Mouse (Mus musculus) lung, postnatal 0 days (tissue): ENCODE results near the gene Ythdf2. TPM values are rescaled to one million over a fixed set of nuclear protein-coding genes. Genes with fewer than 3 reads are reported as not detected.

ENCODE experiments used
- ATAC-seq: fragments of 200-750 bp; cut with Nextera tagmentation; 2 replicates; pipeline ENCODE4 v1.8.0; 2017; ENCODE audit warnings: moderate library complexity
- DNase-seq: peaks from one replicate; pipeline ENCODE4 v3.0.0-alpha.2; 2016; ENCODE audit warnings: low spot score
- H3K27ac ChIP-seq: fragments of 300-500 bp; sonication (generic); 2 replicates; pipeline ENCODE4 v1.5.1; 2014; ENCODE audit warnings: antibody characterized with exemption, mild to moderate bottlenecking, low read length, mixed read lengths
- H3K27me3 ChIP-seq: fragments of 300-500 bp; sonication (generic); replicated peaks from 2 replicates; pipeline ENCODE4 v1.6.1; 2014; ENCODE audit warnings: low read length, mixed read lengths; ENCODE audit not compliant: insufficient read depth
- H3K36me3 ChIP-seq: fragments of 300-500 bp; sonication (generic); 2 replicates; pipeline ENCODE4 v1.6.1; 2014; ENCODE audit warnings: low read length, mixed read lengths; ENCODE audit not compliant: insufficient read depth
- H3K4me1 ChIP-seq: fragments of 300-500 bp; sonication (generic); 2 replicates; pipeline ENCODE4 v1.6.1; 2014; ENCODE audit warnings: antibody characterized with exemption, low read depth, low read length, mixed read lengths; ENCODE audit not compliant: insufficient read depth
- H3K4me2 ChIP-seq: fragments of 300-500 bp; sonication (generic); replicated peaks from 2 replicates; pipeline ENCODE4 v1.6.1; 2014; ENCODE audit warnings: low read depth, mild to moderate bottlenecking, low read length, moderate library complexity, mixed read lengths
- H3K4me3 ChIP-seq: fragments of 300-500 bp; sonication (generic); 2 replicates; pipeline ENCODE4 v1.5.1; 2014; ENCODE audit warnings: low read depth, low read length
- H3K9ac ChIP-seq: fragments of 300-500 bp; sonication (generic); replicated peaks from 2 replicates; pipeline ENCODE4 v1.6.1; 2014; ENCODE audit warnings: low read depth, mild to moderate bottlenecking
- H3K9me3 ChIP-seq: fragments of 300-500 bp; sonication (generic); 2 replicates; pipeline ENCODE4 v1.6.1; 2016; ENCODE audit warnings: low read length, mixed read lengths
- CTCF ChIP-seq: IDR thresholded peaks from 2 replicates; pipeline ENCODE4 v1.5.1; 2016; ENCODE audit warnings: antibody characterized with exemption, mild to moderate bottlenecking
- EP300 ChIP-seq: IDR thresholded peaks from 2 replicates; pipeline ENCODE4 v1.6.1; 2016; ENCODE audit warnings: antibody characterized with exemption, mild to moderate bottlenecking, control low read depth
- WGBS: fragments of 180-500 bp; shearing (Covaris S2); extraction: QIAGEN DNeasy Blood & Tissue Kit; methylation state at CpG from one replicate; pipeline ENCODE4 v1.1.7; 2014; 5-methylcytosine and 5-hydroxymethylcytosine counted together
- microRNA-seq: library from miRNA; unstranded; fragments of <30 nt; microRNA quantifications from one replicate; pipeline ENCODE4, GENCODE M21; 2016
- polyA plus RNA-seq: library from polyadenylated mRNA; unstranded; fragments of >200 nt; fragmentation: Nextera tagmentation; extraction: Ambion mirVana; gene quantifications from 2 replicates; pipeline ENCODE4 v1.2.1, GENCODE M21; 2015

Ythdf2 gene
- polyA plus RNA-seq, 1 experiment from 2014 or later, result 55.3 TPM

GRCm38 (mm10) chr4:132145092-132145491, 67.0 kb downstream of the Ythdf2 start:
- Histone ChIP-seq H3K4me2 (no peak overlapping the region), H3K27me3 (peaks cover 19% of the 10 kb centered on the region), H3K9me3 (no peaks in the 10 kb centered on the region), H3K9ac (no peak overlapping the region), H3K4me1 (no peaks in the 10 kb centered on the region), H3K36me3 (no peaks in the 10 kb centered on the region), H3K4me3 (no peak overlapping the region), H3K27ac (no peak overlapping the region)
- WGBS, result 29% methylated on average over 10 of the region's 10 CpGs
- ATAC-seq, result no peak
- TF ChIP-seq EP300, result no peak
- TF ChIP-seq CTCF, result no peak
- DNase-seq, result no peak

GRCm38 (mm10) chr4:132144080-132144841, 67.8 kb downstream of the Ythdf2 start, which contains the start of gene Oprd1:
Gene Oprd1, minus strand, starts transcription at chr4:132144486.
- Histone ChIP-seq H3K27ac (no peak within 1 kb of the TSS), H3K27me3 (peaks cover 19% of the 10 kb centered on the region)

GRCm38 (mm10) chr4:132138640-132139039, 73.5 kb downstream of the Ythdf2 start:
- H3K27ac ChIP-seq, result no peak overlapping the region
- no peaks in the 10 kb centered on the region for H3K4me1 ChIP-seq
- DNase-seq (no peak), ATAC-seq (no peak)
- H3K36me3 ChIP-seq, result no peaks in the 10 kb centered on the region
- no peak for TF ChIP-seq EP300
- no peak for TF ChIP-seq CTCF
- H3K27me3 ChIP-seq, result peaks cover 3% of the 10 kb centered on the region; the same call in 1 of the 2 replicates
- no peak overlapping the region for H3K9ac ChIP-seq
- H3K4me3 ChIP-seq, result no peak overlapping the region
- no peak overlapping the region for H3K4me2 ChIP-seq
- WGBS, result 76% methylated on average over 2 of the region's 2 CpGs
- H3K9me3 ChIP-seq, result no peaks in the 10 kb centered on the region

More at GRCm38 (mm10) chr4:132144080-132144841, 67.8 kb downstream of the Ythdf2 start, which contains the start of gene Oprd1:
- H3K4me3 ChIP-seq, result peak within 1 kb of the TSS; percentile 26
- WGBS, result 2% methylated on average over 38 of the region's 89 CpGs
- H3K4me2 ChIP-seq, result peak within 1 kb of the TSS; percentile 56
- TF ChIP-seq EP300, result no peak
- TF ChIP-seq CTCF, result no peak
- no peaks in the 10 kb centered on the region for H3K9me3 ChIP-seq
- H3K4me1 ChIP-seq, result no peaks in the 10 kb centered on the region
- ATAC-seq (peak; percentile 14; the same call in 1 of the 2 replicates), DNase-seq (no peak)
- no peaks in the 10 kb centered on the region for H3K36me3 ChIP-seq
- H3K9ac ChIP-seq, result no peak within 1 kb of the TSS

- DNase-seq, result no peak
- Histone ChIP-seq H3K27me3 (no peaks in the 10 kb centered on the region), H3K27ac (no peak overlapping the region), H3K4me1 (no peaks in the 10 kb centered on the region), H3K9me3 (no peaks in the 10 kb centered on the region), H3K9ac (no peak overlapping the region), H3K4me2 (no peak overlapping the region), H3K36me3 (no peaks in the 10 kb centered on the region), H3K4me3 (no peak overlapping the region)
- TF ChIP-seq CTCF, result no peak
- TF ChIP-seq EP300, result no peak
- no peak for ATAC-seq
- 64% methylated on average over 7 of the region's 7 CpGs for WGBS
Observed at GRCm38 (mm10) chr4:132137013-132137412, 75.1 kb downstream of the Ythdf2 start.

Small RNA genes within 50 kb of the gene (microRNA-seq; reads per million reads assigned to microRNA genes)
- gene Gm22033, result not detected

Other genes starting within 250 kb of the Ythdf2 start
- gene Gm10300, start 137.6 kb downstream of the Ythdf2 start, polyA plus RNA-seq, result 0.15 and 0.18 TPM in 2 replicates
- 29.9 and 32.5 TPM in 2 replicates for gene Epb41, start 137.0 kb downstream of the Ythdf2 start, polyA plus RNA-seq
- not detected in 2 replicates for gene Oprd1, start 67.8 kb downstream of the Ythdf2 start, polyA plus RNA-seq
- gene Gmeb1, start 49.3 kb upstream of the Ythdf2 start, polyA plus RNA-seq, result 17.0 and 23.6 TPM in 2 replicates
- gene Taf12, start 62.1 kb upstream of the Ythdf2 start, polyA plus RNA-seq, result 32.1 and 39.7 TPM in 2 replicates
- 2.3 and 3.1 TPM in 2 replicates for gene Rab42, start 91.1 kb upstream of the Ythdf2 start, polyA plus RNA-seq
- gene Trnau1ap, start 117.2 kb upstream of the Ythdf2 start, polyA plus RNA-seq, result 49.8 and 52.9 TPM in 2 replicates
- 14.3 and 14.7 TPM in 2 replicates for gene Rcc1, start 141.3 kb upstream of the Ythdf2 start, polyA plus RNA-seq
- 13.4 and 15.3 TPM in 2 replicates for gene Phactr4, start 210.2 kb upstream of the Ythdf2 start, polyA plus RNA-seq